Mouse (Mus musculus): Measurements from ENCODE around the gene E2f7. TPM values are rescaled to one million over a fixed set of nuclear protein-coding genes. Genes with fewer than 3 reads are reported as not detected.
A peak's percentile ranks its signal among the peaks of the same experiment; 100 is the strongest.

E2f7 gene
- polyA plus RNA-seq, 2 experiments = 1.9 to 7.1 TPM

DNA sequence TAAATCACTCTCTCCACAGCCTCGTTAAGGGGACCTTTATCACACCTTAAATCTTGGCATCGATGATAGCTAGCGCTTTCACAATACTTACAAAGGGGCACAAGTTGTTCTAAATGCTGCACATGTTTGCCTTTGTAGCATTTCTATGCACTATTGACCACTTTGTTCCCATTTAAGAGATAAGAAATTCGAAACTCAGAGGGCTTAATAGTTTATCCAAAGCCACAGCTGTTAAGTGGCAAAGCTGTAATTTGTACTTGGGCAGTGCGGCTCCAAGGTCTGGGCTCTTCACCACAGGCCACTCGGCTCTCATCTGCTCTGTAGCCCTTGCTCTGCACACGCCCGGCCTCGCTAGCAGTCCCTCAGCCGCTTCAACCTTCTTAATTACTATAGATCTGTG is 28.4 kb upstream of the E2f7 start:
- whole genome bisulfite sequencing (ENCODE audit: insufficient replicate concordance) = 61% methylated on average over 10 of the region's 10 CpGs
- no peak overlapping the region for H3K4me3 ChIP-seq (ENCODE audit: insufficient read depth in 1 of 2, low read depth in 2 of 2, low read length in 2 of 2)
- no peaks in the 10 kb centered on the region for H3K9me3 ChIP-seq (ENCODE audit: control insufficient read depth, low read length)
- no peaks in the 10 kb centered on the region for H3K27me3 ChIP-seq (ENCODE audit: control insufficient read depth, insufficient read depth, low read length)
- H3K27ac ChIP-seq = no peak overlapping the region
- ATAC-seq (ENCODE audit: insufficient read depth) = no peak
- H3K4me1 ChIP-seq (replicated peaks; ENCODE audit: control insufficient read depth in 2 of 2, insufficient read depth in 2 of 2, low read length in 1 of 2) = no peaks in the 10 kb centered on the region
- H3K4me2 ChIP-seq (ENCODE audit: low read depth) = no peak overlapping the region
- H3K36me3 ChIP-seq (replicated peaks; ENCODE audit: control insufficient read depth, insufficient read depth, low read depth) = no peaks in the 10 kb centered on the region
- TF ChIP-seq CTCF (IDR thresholded peaks at IDR 0.05; ENCODE audit: low read depth) (no peak), EP300 (IDR thresholded peaks at IDR 0.05; ENCODE audit: low read depth) (no peak)
- DNase-seq (ENCODE audit: low read depth in 3 of 3, low spot score in 3 of 3) = no peak
- no peak overlapping the region for H3K9ac ChIP-seq (replicated peaks)

DNA sequence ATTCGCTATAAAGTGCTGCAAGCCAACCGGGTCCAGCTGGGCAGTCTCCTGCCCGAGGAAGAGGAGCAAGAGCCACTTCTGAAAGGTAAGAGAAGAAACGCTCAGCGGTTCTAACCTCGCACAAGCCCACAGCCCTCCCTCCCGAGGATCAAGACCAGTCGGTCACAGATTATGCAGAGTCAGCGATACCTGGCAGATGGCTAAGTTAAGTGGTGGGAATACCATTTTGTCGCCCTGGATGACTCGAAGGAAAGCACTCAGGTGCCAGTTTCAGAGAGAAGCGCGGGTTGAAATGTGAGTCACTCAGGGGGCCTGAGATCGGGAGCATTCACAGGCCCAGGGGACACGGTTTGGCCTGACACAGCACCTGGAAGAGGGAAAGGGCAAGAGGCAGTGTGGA is 18.8 kb upstream of the E2f7 start:
- DNase-seq (ENCODE audit: low read depth in 3 of 3, low spot score in 3 of 3) = no peak
- Histone ChIP-seq H3K27me3 (ENCODE audit: control insufficient read depth, insufficient read depth, low read length) (no peaks in the 10 kb centered on the region), H3K4me2 (ENCODE audit: low read depth) (no peak overlapping the region), H3K4me3 (ENCODE audit: insufficient read depth in 1 of 2, low read depth in 2 of 2, low read length in 2 of 2) (no peak overlapping the region), H3K27ac (no peak overlapping the region), H3K4me1 (replicated peaks; ENCODE audit: control insufficient read depth in 2 of 2, insufficient read depth in 2 of 2, low read length in 1 of 2) (no peaks in the 10 kb centered on the region), H3K9me3 (ENCODE audit: control insufficient read depth, low read length) (no peaks in the 10 kb centered on the region), H3K36me3 (replicated peaks; ENCODE audit: control insufficient read depth, insufficient read depth, low read depth) (no peaks in the 10 kb centered on the region), H3K9ac (replicated peaks) (no peak overlapping the region)
- 70% methylated on average over 15 of the region's 15 CpGs for WGBS (ENCODE audit: insufficient replicate concordance)
- TF ChIP-seq EP300 (IDR thresholded peaks at IDR 0.05; ENCODE audit: low read depth) (no peak), CTCF (IDR thresholded peaks at IDR 0.05; ENCODE audit: low read depth) (no peak)
- ATAC-seq (ENCODE audit: insufficient read depth) = no peak

DNA sequence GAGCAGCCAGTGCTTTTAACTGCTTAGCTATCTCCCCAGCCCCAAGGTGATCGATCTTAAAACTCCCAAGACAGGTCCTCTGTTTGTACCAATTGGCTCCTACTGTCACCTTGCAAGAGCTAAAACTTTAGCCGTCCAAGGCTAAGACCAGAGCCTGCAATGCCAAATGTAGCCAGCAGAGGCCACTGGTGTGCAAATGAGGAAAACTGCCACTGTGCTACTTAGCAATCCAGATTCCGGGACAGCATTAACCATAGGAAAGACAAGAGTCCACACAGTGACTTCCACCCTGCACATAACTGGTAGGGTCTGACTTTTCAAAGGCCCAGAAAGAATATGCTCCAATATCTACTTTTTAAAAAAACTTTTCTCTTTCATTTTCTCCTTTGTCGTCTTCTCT is 17.4 kb upstream of the E2f7 start:
- no peak overlapping the region for H3K4me2 ChIP-seq (ENCODE audit: low read depth)
- no peak overlapping the region for H3K27ac ChIP-seq
- H3K36me3 ChIP-seq (replicated peaks; ENCODE audit: control insufficient read depth, insufficient read depth, low read depth) = no peaks in the 10 kb centered on the region
- H3K4me1 ChIP-seq (replicated peaks; ENCODE audit: control insufficient read depth in 2 of 2, insufficient read depth in 2 of 2, low read length in 1 of 2) = no peaks in the 10 kb centered on the region
- TF ChIP-seq EP300 (IDR thresholded peaks at IDR 0.05; ENCODE audit: low read depth) (no peak), CTCF (IDR thresholded peaks at IDR 0.05; ENCODE audit: low read depth) (peak; percentile 91)
- no peaks in the 10 kb centered on the region for H3K27me3 ChIP-seq (ENCODE audit: control insufficient read depth, insufficient read depth, low read length)
- H3K9me3 ChIP-seq (ENCODE audit: control insufficient read depth, low read length) = no peaks in the 10 kb centered on the region
- no peak overlapping the region for H3K9ac ChIP-seq (replicated peaks)
- H3K4me3 ChIP-seq (ENCODE audit: insufficient read depth in 1 of 2, low read depth in 2 of 2, low read length in 2 of 2) = no peak overlapping the region
- DNase-seq (ENCODE audit: low read depth in 3 of 3, low spot score in 3 of 3) = no peak
- ATAC-seq (ENCODE audit: insufficient read depth) = no peak
- WGBS (ENCODE audit: insufficient replicate concordance) = 45% methylated on average over 4 of the region's 4 CpGs

DNA sequence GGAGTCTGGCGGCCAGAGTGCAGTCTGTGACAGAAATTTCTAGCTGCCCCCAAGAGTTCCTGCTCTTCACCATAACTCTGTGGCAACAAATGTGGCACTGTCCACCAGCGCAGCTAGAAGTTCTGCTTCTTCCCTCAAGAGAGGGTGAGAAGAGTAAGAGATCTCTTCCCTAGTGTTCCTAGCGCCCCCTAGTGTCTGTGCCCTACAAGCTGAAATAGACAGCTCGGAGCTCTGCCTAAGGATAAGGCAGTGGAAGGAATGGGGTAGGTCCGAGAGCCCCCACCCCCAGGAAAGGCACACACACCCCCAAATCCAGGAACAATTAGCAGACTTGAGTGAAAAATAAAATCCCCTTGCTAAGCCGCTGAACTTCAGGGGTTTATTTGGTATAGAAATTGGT is 11.9 kb upstream of the E2f7 start:
- H3K4me3 ChIP-seq (ENCODE audit: insufficient read depth in 1 of 2, low read depth in 2 of 2, low read length in 2 of 2) = no peak overlapping the region
- no peaks in the 10 kb centered on the region for H3K27me3 ChIP-seq (ENCODE audit: control insufficient read depth, insufficient read depth, low read length)
- WGBS (ENCODE audit: insufficient replicate concordance) = 12% methylated on average over 6 of the region's 6 CpGs
- TF ChIP-seq CTCF (IDR thresholded peaks at IDR 0.05; ENCODE audit: low read depth) (peak; percentile 83), EP300 (IDR thresholded peaks at IDR 0.05; ENCODE audit: low read depth) (no peak)
- ATAC-seq (ENCODE audit: insufficient read depth) = no peak
- no peak overlapping the region for H3K9ac ChIP-seq (replicated peaks)
- H3K36me3 ChIP-seq (replicated peaks; ENCODE audit: control insufficient read depth, insufficient read depth, low read depth) = no peaks in the 10 kb centered on the region
- DNase-seq (ENCODE audit: low read depth in 3 of 3, low spot score in 3 of 3) = peak; percentile 39 to 49 (median 40)
- H3K9me3 ChIP-seq (ENCODE audit: control insufficient read depth, low read length) = no peaks in the 10 kb centered on the region
- no peak overlapping the region for H3K27ac ChIP-seq
- H3K4me1 ChIP-seq (replicated peaks; ENCODE audit: control insufficient read depth in 2 of 2, insufficient read depth in 2 of 2, low read length in 1 of 2) = no peaks in the 10 kb centered on the region
- H3K4me2 ChIP-seq (ENCODE audit: low read depth) = no peak overlapping the region

DNA sequence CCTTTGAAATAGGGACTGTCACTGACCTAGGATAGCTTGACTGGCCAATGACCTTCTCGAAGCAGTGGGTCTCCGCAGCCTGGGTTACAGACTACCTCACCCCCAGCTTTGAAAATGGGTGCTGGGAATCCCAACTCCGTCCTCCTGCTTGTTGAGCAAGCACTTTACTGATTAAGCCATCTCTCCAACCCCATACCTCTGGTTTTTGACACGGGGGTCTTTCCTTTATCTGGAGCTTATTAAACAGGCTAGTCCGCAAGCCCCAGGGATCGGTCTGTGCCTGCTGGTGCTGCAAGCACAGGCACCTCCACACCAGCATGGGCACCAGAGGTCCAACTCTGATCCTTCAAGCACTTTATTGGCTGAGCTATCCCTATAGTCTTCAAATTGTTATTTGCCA is 1.5 kb upstream of the E2f7 start:
- Histone ChIP-seq H3K27me3 (ENCODE audit: control insufficient read depth, insufficient read depth, low read length) (peaks cover 4% of the 10 kb centered on the region), H3K4me3 (ENCODE audit: insufficient read depth in 1 of 2, low read depth in 2 of 2, low read length in 2 of 2) (no peak overlapping the region), H3K36me3 (replicated peaks; ENCODE audit: control insufficient read depth, insufficient read depth, low read depth) (peaks cover 5% of the 10 kb centered on the region), H3K4me1 (replicated peaks; ENCODE audit: control insufficient read depth in 2 of 2, insufficient read depth in 2 of 2, low read length in 1 of 2) (peaks cover 3 to 7% of the 10 kb centered on the region in 2 experiments), H3K9ac (replicated peaks) (no peak overlapping the region), H3K4me2 (ENCODE audit: low read depth) (no peak overlapping the region), H3K9me3 (ENCODE audit: control insufficient read depth, low read length) (no peaks in the 10 kb centered on the region), H3K27ac (no peak overlapping the region)
- TF ChIP-seq EP300 (IDR thresholded peaks at IDR 0.05; ENCODE audit: low read depth) (no peak), CTCF (IDR thresholded peaks at IDR 0.05; ENCODE audit: low read depth) (no peak)
- 78% methylated on average over 6 of the region's 6 CpGs for WGBS (ENCODE audit: insufficient replicate concordance)
- ATAC-seq (ENCODE audit: insufficient read depth) (no peak), DNase-seq (ENCODE audit: low read depth in 3 of 3, low spot score in 3 of 3) (no peak)

All from liver, embryonic 14.5 days (tissue).